Mouse (Mus musculus) skeletal muscle tissue, adult 2 months (tissue): ENCODE results near the gene Ackr1.
A peak's percentile ranks its signal among the peaks of the same experiment; 100 is the strongest.

Experiments used
- DNase-seq: peaks from one replicate; pipeline ENCODE4 v3.0.0-alpha.2; 2012; ENCODE audit warnings: low read depth, low spot score

The Ackr1 gene

GRCm38 (mm10) chr1:173333312-173334253 is at the start of gene Ackr1:
Gene Ackr1 (minus strand): TSS chr1:173333750.
- no peak for DNase-seq

- no peak for DNase-seq
Measured at GRCm38 (mm10) chr1:173381436-173381835, 47.9 kb upstream of the Ackr1 start.

- peak; percentile 13 for DNase-seq
Measured at GRCm38 (mm10) chr1:173377380-173378112, 44.0 kb upstream of the Ackr1 start.

GRCm38 (mm10) chr1:173374020-173374419 is 40.5 kb upstream of the Ackr1 start:
- no peak for DNase-seq

- no peak for DNase-seq
Measured at GRCm38 (mm10) chr1:173371586-173371985, 38.0 kb upstream of the Ackr1 start.

- DNase-seq: no peak
Measured at GRCm38 (mm10) chr1:173370456-173370855, 36.9 kb upstream of the Ackr1 start.

GRCm38 (mm10) chr1:173369611-173370010 is 36.1 kb upstream of the Ackr1 start:
- DNase-seq: no peak

GRCm38 (mm10) chr1:173367356-173368046 is 34.0 kb upstream of the Ackr1 start, which contains the start of gene Cadm3:
Gene Cadm3 (minus strand): TSS chr1:173367695.
- peak; percentile 24 for DNase-seq

- DNase-seq: no peak
Measured at GRCm38 (mm10) chr1:173366701-173367355, 33.3 kb upstream of the Ackr1 start.

- peak; percentile 15 for DNase-seq
Measured at GRCm38 (mm10) chr1:173365970-173366409, 32.4 kb upstream of the Ackr1 start.

GRCm38 (mm10) chr1:173364125-173364800 is 30.7 kb upstream of the Ackr1 start:
- DNase-seq: no peak

GRCm38 (mm10) chr1:173363436-173363835 is 29.9 kb upstream of the Ackr1 start:
- DNase-seq: no peak

GRCm38 (mm10) chr1:173361651-173362050 is 28.1 kb upstream of the Ackr1 start:
- DNase-seq: no peak

GRCm38 (mm10) chr1:173359590-173360290 is 26.2 kb upstream of the Ackr1 start:
- DNase-seq: no peak

- no peak for DNase-seq
Measured at GRCm38 (mm10) chr1:173357799-173358198, 24.2 kb upstream of the Ackr1 start.

- DNase-seq: no peak
Measured at GRCm38 (mm10) chr1:173356699-173357098, 23.1 kb upstream of the Ackr1 start.

GRCm38 (mm10) chr1:173355107-173355846 is 21.7 kb upstream of the Ackr1 start:
- DNase-seq: no peak

GRCm38 (mm10) chr1:173350372-173350957 is 16.9 kb upstream of the Ackr1 start, which contains the start of gene Aim2:
Gene Aim2 (plus strand): TSS chr1:173350879.
- no peak for DNase-seq

GRCm38 (mm10) chr1:173349946-173350345 is 16.4 kb upstream of the Ackr1 start:
- no peak for DNase-seq
